Mouse (Mus musculus): ENCODE data around the gene Eaf2. TPM values are rescaled to one million over a fixed set of nuclear protein-coding genes. Genes with fewer than 3 reads are reported as not detected.

Eaf2 gene
- total and polyA plus RNA-seq, 3 experiments, result 3.5 to 7.4 (median 5.0) TPM

GRCm38 (mm10) chr16:36921067-36921613, 46.3 kb upstream of the Eaf2 start (continued):
- TF ChIP-seq MAZ (IDR thresholded peaks at IDR 0.05; ENCODE audit: low read depth, low read length), result 0 out of 2 replicates have a peak, but pooled peaks have one; percentile 46
- peak; percentile 65; the same call in 1 of the 2 replicates for TF ChIP-seq EP300 (IDR thresholded peaks at IDR 0.05; ENCODE audit: low read length)
- peak; percentile 52; the same call in 1 of the 2 replicates for TF ChIP-seq SIN3A (IDR thresholded peaks at IDR 0.05; ENCODE audit: low read length)
- TF ChIP-seq CHD2 (IDR thresholded peaks at IDR 0.05; ENCODE audit: low read length), result 0 out of 2 replicates have a peak, but pooled peaks have one; percentile 7

- Histone ChIP-seq H3K27me3 (replicated peaks) (no peaks in the 10 kb centered on the region), H3K9ac (ENCODE audit: insufficient read depth, low read depth) (peak overlapping the region; percentile 41; the same call in 1 of the 2 replicates), H3K4me1 (ENCODE audit: control insufficient read depth in 1 of 2, insufficient read depth in 2 of 2) (peaks cover 21 to 69% of the 10 kb centered on the region in 2 experiments), H3K4me2 (ENCODE audit: insufficient read depth, low read depth, poor library complexity, severe bottlenecking) (peak overlapping the region; percentile 32), H3K27ac (ENCODE audit: insufficient read depth, low read depth) (peak overlapping the region; percentile 57), H3K4me3 (replicated peaks in 1 of 3; ENCODE audit: low read depth in 2 of 3, low read length in 2 of 3, poor library complexity in 1 of 3) (no peak overlapping the region), H3K79me2 (replicated peaks; ENCODE audit: control insufficient read depth, extremely low read depth, insufficient read depth, poor library complexity, severe bottlenecking) (peaks cover 12% of the 10 kb centered on the region), H3K9me3 (replicated peaks; ENCODE audit: low read length) (no peaks in the 10 kb centered on the region), H3K36me3 (replicated peaks in 1 of 2; ENCODE audit: control insufficient read depth in 1 of 2, insufficient read depth in 1 of 2, low read length in 1 of 2) (peaks cover 45 to 87% of the 10 kb centered on the region in 2 experiments)
- in situ Hi-C loops (cut with MboI; ENCODE audit: low pct_ligation_motif_present, low pct_unique_long_range_greater_than_20kb, low sequenced_read_pairs), result no loop called here
- dilution Hi-C loops (cut with MboI; ENCODE audit: extremely low pct_ligation_motif_present, extremely low pct_unique_long_range_greater_than_20kb, low sequenced_read_pairs), result no loop called here
- DNase-seq (ENCODE audit: extremely low read depth), result peak; percentile 74
- TF ChIP-seq USF1 (IDR thresholded peaks at IDR 0.05; ENCODE audit: low read depth, low read length), result no peak
- TF ChIP-seq NELFE (IDR thresholded peaks at IDR 0.05; ENCODE audit: low read depth, low read length), result no peak
- no peak for TF ChIP-seq HCFC1 (IDR thresholded peaks at IDR 0.05; ENCODE audit: low read depth, low read length)
- peak; percentile 9; the same call in 1 of the 2 replicates for TF ChIP-seq MXI1 (IDR thresholded peaks at IDR 0.05; ENCODE audit: low read depth, low read length)
- TF ChIP-seq ZMIZ1 (IDR thresholded peaks at IDR 0.05; ENCODE audit: low read depth, low read length), result no peak
- TF ChIP-seq POLR2A (IDR thresholded peaks at IDR 0.05; ENCODE audit: low read depth, low read length), result no peak
- TF ChIP-seq MAX (IDR thresholded peaks at IDR 0.05; ENCODE audit: low read length), result no peak
- TF ChIP-seq RCOR1 (conservative IDR thresholded peaks at IDR 0.05; ENCODE audit: low read depth, low read length), result no peak
- 0 out of 2 replicates have a peak, but pooled peaks have one; percentile 47 for TF ChIP-seq JUN (IDR thresholded peaks at IDR 0.05; ENCODE audit: insufficient read depth, low read depth, low read length)
- TF ChIP-seq USF2 (conservative IDR thresholded peaks at IDR 0.05; ENCODE audit: low read depth, low read length), result no peak
- TF ChIP-seq MAFK (IDR thresholded peaks at IDR 0.05; ENCODE audit: insufficient replicate concordance, low read length), result peak; percentile 59; the same call in 1 of the 2 replicates
- TF ChIP-seq ZKSCAN1 (IDR thresholded peaks at IDR 0.05; ENCODE audit: borderline replicate concordance, low read depth, low read length), result no peak
- no peak for TF ChIP-seq RAD21 (IDR thresholded peaks at IDR 0.05; ENCODE audit: low read depth, low read length)
- TF ChIP-seq E2F4 (IDR thresholded peaks at IDR 0.05; ENCODE audit: insufficient replicate concordance, low read depth, low read length), result no peak
- peak; percentile 68 for TF ChIP-seq ETS1 (conservative IDR thresholded peaks at IDR 0.05; ENCODE audit: low read depth, low read length)
- no peak for TF ChIP-seq MAZ (IDR thresholded peaks at IDR 0.05; ENCODE audit: low read depth, low read length)
- TF ChIP-seq ZNF384 (IDR thresholded peaks at IDR 0.05; ENCODE audit: low read depth, low read length), result peak; percentile 96
- peak; percentile 92 for TF ChIP-seq IRF4 (IDR thresholded peaks at IDR 0.05; ENCODE audit: low read depth, low read length)
- TF ChIP-seq GABPA (IDR thresholded peaks at IDR 0.05; ENCODE audit: insufficient replicate concordance, low read depth, low read length), result no peak
- peak; percentile 99 for TF ChIP-seq EP300 (IDR thresholded peaks at IDR 0.05; ENCODE audit: low read length)
- TF ChIP-seq PAX5 (IDR thresholded peaks at IDR 0.05; ENCODE audit: low read length), result no peak
- no peak for TF ChIP-seq CHD1 (IDR thresholded peaks at IDR 0.05; ENCODE audit: low read depth, low read length)
- TF ChIP-seq SIN3A (IDR thresholded peaks at IDR 0.05; ENCODE audit: low read length), result peak; percentile 20; the same call in 1 of the 2 replicates
- no peak for TF ChIP-seq NRF1 (IDR thresholded peaks at IDR 0.05; ENCODE audit: low read depth, low read length)
- TF ChIP-seq POLR2AphosphoS2 (IDR thresholded peaks at IDR 0.05; ENCODE audit: low read depth, low read length), result no peak
- 0 out of 2 replicates have a peak, but pooled peaks have one; percentile 38 for TF ChIP-seq MEF2A (IDR thresholded peaks at IDR 0.05; ENCODE audit: borderline replicate concordance, low read depth, low read length)
- TF ChIP-seq SMC3 (IDR thresholded peaks at IDR 0.05; ENCODE audit: low read depth, low read length), result no peak
- no peak for TF ChIP-seq TBP (conservative IDR thresholded peaks at IDR 0.05; ENCODE audit: low read depth, low read length)
- 0 out of 2 replicates have a peak, but pooled peaks have one; percentile 28 for TF ChIP-seq CHD2 (IDR thresholded peaks at IDR 0.05; ENCODE audit: low read length)
- TF ChIP-seq CTCF (conservative IDR thresholded peaks at IDR 0.05 in 1 of 2, IDR thresholded peaks at IDR 0.05 in 1 of 2; ENCODE audit: low read depth in 2 of 2, low read length in 2 of 2), result no peak
- TF ChIP-seq TCF12 (IDR thresholded peaks at IDR 0.05; ENCODE audit: low read depth, low read length), result peak; percentile 23; the same call in 1 of the 2 replicates
- TF ChIP-seq KAT2A (IDR thresholded peaks at IDR 0.05; ENCODE audit: insufficient replicate concordance, low read length), result no peak
- no peak for TF ChIP-seq UBTF (IDR thresholded peaks at IDR 0.05; ENCODE audit: low read depth, low read length)
- peak; percentile 45; the same call in 1 of the 2 replicates for TF ChIP-seq JUND (conservative IDR thresholded peaks at IDR 0.05; ENCODE audit: low read depth, low read length)
- TF ChIP-seq BHLHE40 (IDR thresholded peaks at IDR 0.05; ENCODE audit: low read depth, low read length), result peak; percentile 44
- peak; percentile 37; the same call in 1 of the 2 replicates for TF ChIP-seq MYC (IDR thresholded peaks at IDR 0.05; ENCODE audit: low read depth, low read length)
Observed at GRCm38 (mm10) chr16:36920410-36920809, 45.6 kb upstream of the Eaf2 start.
